Mouse (Mus musculus) limb, embryonic 14.5 days (tissue): ENCODE measurements around the gene Cacna1b. TPM values are rescaled to one million over a fixed set of nuclear protein-coding genes. Genes with fewer than 3 reads are reported as not detected.

Source experiments
- ATAC-seq: fragments of 200-750 bp; cut with Nextera tagmentation; 2 replicates; pipeline ENCODE4 v1.8.0; 2017; ENCODE audit warnings: low read depth, moderate number of reproducible peaks, moderate TSS enrichment; ENCODE audit not compliant: low FRiP score
- DNase-seq: peaks from one replicate; pipeline ENCODE4 v3.0.0-alpha.2; 2015; ENCODE audit warnings: low spot score
- H3K27ac ChIP-seq: fragments of 300-500 bp; sonication (generic); replicated peaks from 2 replicates; pipeline ENCODE4 v1.5.1; 2014; ENCODE audit warnings: low read depth, mild to moderate bottlenecking, low read length, moderate library complexity, mixed read lengths
- H3K27me3 ChIP-seq: fragments of 300-500 bp; sonication (generic); 2 replicates; pipeline ENCODE4 v1.6.1; 2014; ENCODE audit warnings: low read length, mixed read lengths; ENCODE audit not compliant: control insufficient read depth, insufficient read depth
- H3K36me3 ChIP-seq: fragments of 300-500 bp; sonication (generic); 2 replicates; pipeline ENCODE4 v1.6.1; 2014; ENCODE audit warnings: mild to moderate bottlenecking, low read length, moderate library complexity, mixed read lengths; ENCODE audit not compliant: control insufficient read depth, insufficient read depth
- H3K4me1 ChIP-seq: fragments of 300-500 bp; sonication (generic); 2 replicates; pipeline ENCODE4 v1.6.1; 2014; ENCODE audit warnings: antibody characterized with exemption, low read length, mixed read lengths; ENCODE audit not compliant: control insufficient read depth, insufficient read depth
- H3K4me2 ChIP-seq: fragments of 300-500 bp; sonication (generic); replicated peaks from 2 replicates; pipeline ENCODE4 v1.6.1; 2014; ENCODE audit warnings: low read depth, mild to moderate bottlenecking, low read length, moderate library complexity; ENCODE audit not compliant: severe bottlenecking
- H3K4me3 ChIP-seq: fragments of 300-500 bp; sonication (generic); replicated peaks from 2 replicates; pipeline ENCODE4 v1.5.1; 2014; ENCODE audit warnings: low read length
- H3K9ac ChIP-seq: fragments of 300-500 bp; sonication (generic); 2 replicates; pipeline ENCODE4 v1.6.1; 2014; ENCODE audit warnings: mild to moderate bottlenecking, low read depth, low read length, moderate library complexity; ENCODE audit not compliant: severe bottlenecking
- H3K9me3 ChIP-seq: fragments of 300-500 bp; sonication (generic); 2 replicates; pipeline ENCODE4 v1.6.1; 2016; ENCODE audit warnings: low read length; ENCODE audit not compliant: control insufficient read depth
- POLR2A ChIP-seq: fragments of 200-500 bp; IDR thresholded peaks from 2 replicates; pipeline ENCODE4 v1.8.0; 2012; ENCODE audit warnings: inconsistent platforms, mild to moderate bottlenecking, moderate library complexity, borderline replicate concordance; ENCODE audit not compliant: insufficient read depth, insufficient read length; ENCODE audit errors: extremely low read depth
- WGBS: fragments of 180-500 bp; shearing (Covaris S2); extraction: QIAGEN DNeasy Blood & Tissue Kit; methylation state at CpG from one replicate; pipeline ENCODE4 v1.1.7; 2014; 5-methylcytosine and 5-hydroxymethylcytosine counted together
- polyA plus RNA-seq, 2 experiments: library from polyadenylated mRNA; depleted of rRNA in 1 of 2; stranded (reverse) in 1 of 2; unstranded in 1 of 2; fragments of >200 nt; fragmentation: Nextera tagmentation in 1 of 2; extraction: Ambion mirVana in 1 of 2; gene quantifications; 2 replicates each; pipeline versions ENCODE4 v1.2.1 to v1.2.3; 2012 to 2014

The Cacna1b gene
- polyA plus RNA-seq, 2 experiments: 1.4 to 2.7 TPM

DNA sequence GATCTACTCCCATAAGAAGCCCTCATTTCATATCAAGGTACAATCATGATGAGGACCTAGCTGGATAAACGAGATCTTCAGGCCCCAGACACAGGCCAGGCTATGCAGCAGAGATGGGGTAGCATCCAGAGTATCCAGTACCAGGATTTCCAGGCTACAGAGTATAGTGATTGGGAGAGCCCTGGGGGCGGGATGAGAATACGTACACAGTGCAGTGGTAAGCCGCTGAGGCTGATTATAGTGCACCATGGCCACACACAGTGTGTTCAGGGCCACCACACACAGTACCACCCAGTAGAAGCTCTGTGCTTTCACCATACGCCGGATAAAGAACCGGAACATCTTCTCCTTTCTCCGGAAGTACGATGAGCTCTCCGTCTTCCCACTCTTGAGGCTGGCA lies 57.0 kb downstream of the Cacna1b start:
- no peaks in the 10 kb centered on the region for H3K4me1 ChIP-seq
- no peak for TF ChIP-seq POLR2A
- H3K27me3 ChIP-seq: no peaks in the 10 kb centered on the region
- H3K27ac ChIP-seq: no peak overlapping the region
- WGBS: 77% methylated on average over 10 of the region's 10 CpGs
- H3K36me3 ChIP-seq: no peaks in the 10 kb centered on the region
- no peak overlapping the region for H3K9ac ChIP-seq
- no peaks in the 10 kb centered on the region; the same call in 1 of the 2 replicates for H3K9me3 ChIP-seq
- no peak overlapping the region for H3K4me3 ChIP-seq
- DNase-seq (no peak), ATAC-seq (no peak)
- H3K4me2 ChIP-seq: no peak overlapping the region

DNA sequence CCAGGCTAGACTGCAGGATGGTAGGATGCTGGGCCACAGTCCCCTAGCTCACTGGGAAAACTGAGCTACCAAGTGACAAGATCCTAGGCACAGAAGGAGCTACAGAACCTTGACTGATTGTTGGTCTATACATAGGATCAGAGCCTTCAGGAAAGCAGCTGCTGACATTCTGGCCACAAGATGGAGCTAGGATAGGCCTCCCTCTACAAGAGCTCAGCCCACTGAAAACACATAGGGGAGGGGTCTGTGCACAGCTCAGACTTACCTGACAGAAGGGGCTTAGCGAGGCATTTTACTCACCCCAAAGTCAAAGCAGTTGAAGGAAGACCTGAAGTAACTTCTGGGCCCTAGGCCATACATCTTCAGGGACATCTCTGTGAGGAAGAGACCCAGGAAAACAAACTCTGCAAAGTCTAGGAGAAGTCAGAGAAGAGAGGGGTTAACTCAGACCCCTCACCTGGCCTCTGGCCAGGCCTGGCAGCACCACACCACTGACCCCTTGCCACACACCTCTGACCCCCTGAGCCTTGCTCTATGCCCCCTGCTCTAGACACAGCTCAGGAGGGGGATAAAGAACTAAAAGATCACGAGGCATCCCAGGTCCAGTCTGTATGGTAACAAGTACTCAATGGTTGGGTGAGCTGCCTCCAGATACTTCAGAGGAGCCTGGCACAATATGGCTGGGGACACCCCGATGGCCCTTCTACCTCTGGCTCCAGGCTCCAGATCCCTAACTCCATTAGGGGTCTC lies 60.6 kb downstream of the Cacna1b start:
- Histone ChIP-seq H3K27me3 (no peaks in the 10 kb centered on the region), H3K9ac (no peak overlapping the region), H3K9me3 (no peaks in the 10 kb centered on the region), H3K36me3 (no peaks in the 10 kb centered on the region), H3K4me2 (no peak overlapping the region), H3K4me3 (no peak overlapping the region), H3K27ac (no peak overlapping the region), H3K4me1 (no peaks in the 10 kb centered on the region)
- 72% methylated on average over 3 of the region's 3 CpGs for WGBS
- no peak for ATAC-seq
- no peak for DNase-seq
- no peak for TF ChIP-seq POLR2A

DNA sequence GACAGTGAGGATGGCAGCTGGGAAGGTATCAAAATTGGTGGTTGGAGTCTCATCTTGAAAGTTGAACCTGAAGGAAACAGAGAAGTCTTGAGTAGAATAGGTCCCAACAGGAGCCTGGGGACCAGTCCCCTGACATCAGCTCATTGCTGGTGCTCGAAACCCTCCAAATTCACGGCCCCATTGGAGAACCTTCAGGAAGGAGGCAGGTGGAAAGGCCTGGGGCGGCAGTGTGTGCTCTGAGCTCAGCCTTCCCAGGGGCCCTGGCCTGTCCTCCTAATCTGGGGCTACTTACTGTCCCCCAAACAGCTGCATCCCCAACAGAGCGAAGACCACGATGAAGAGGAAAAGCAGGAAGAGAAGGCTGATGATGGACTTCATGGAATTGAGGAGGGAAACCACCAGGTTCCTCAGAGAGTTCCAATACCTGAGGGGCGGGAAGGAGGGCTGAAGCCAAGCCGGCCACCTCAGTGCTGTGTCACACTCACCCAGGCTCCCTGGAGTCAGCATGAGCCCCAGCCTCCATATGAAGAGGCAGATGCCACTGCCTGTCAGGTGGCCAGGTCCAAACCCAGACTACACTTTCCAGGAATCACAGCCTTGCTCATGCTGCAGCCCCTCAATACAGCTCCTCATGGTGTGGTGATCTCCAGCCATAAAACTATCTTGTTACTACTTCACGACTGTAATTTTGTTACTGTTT lies 65.5 kb downstream of the Cacna1b start:
- Histone ChIP-seq H3K27ac (no peak overlapping the region), H3K27me3 (no peaks in the 10 kb centered on the region), H3K4me1 (no peaks in the 10 kb centered on the region), H3K36me3 (no peaks in the 10 kb centered on the region), H3K4me3 (no peak overlapping the region), H3K9me3 (no peaks in the 10 kb centered on the region), H3K4me2 (no peak overlapping the region), H3K9ac (no peak overlapping the region)
- TF ChIP-seq POLR2A: no peak
- 82% methylated on average over 8 of the region's 8 CpGs for WGBS
- DNase-seq: no peak
- no peak for ATAC-seq

DNA sequence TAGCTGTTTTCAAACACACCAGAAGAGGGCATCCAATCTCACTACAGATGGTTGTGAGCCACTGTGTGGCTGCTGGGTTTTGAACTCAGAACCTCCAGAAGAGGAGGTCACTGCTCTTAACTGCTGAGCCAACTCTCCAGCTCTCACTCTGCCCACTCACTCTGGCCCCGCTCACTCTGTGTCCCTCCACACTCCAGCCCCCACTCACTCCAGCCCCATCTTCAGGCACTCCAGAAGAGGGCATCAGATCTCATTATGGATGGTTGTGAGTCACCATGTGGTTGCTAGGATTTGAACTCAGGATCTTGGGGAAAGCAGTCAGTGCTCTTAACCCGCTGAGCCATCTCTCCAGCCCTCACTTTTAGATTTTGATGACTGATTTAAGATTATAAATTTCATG lies 70.6 kb downstream of the Cacna1b start:
- Histone ChIP-seq H3K27me3 (no peaks in the 10 kb centered on the region), H3K4me2 (no peak overlapping the region), H3K27ac (no peak overlapping the region), H3K36me3 (no peaks in the 10 kb centered on the region), H3K4me3 (no peak overlapping the region), H3K9me3 (no peaks in the 10 kb centered on the region), H3K4me1 (no peaks in the 10 kb centered on the region), H3K9ac (no peak overlapping the region)
- 100% methylated on average over 2 of the region's 2 CpGs for WGBS
- ATAC-seq: no peak
- no peak for TF ChIP-seq POLR2A
- DNase-seq: no peak

DNA sequence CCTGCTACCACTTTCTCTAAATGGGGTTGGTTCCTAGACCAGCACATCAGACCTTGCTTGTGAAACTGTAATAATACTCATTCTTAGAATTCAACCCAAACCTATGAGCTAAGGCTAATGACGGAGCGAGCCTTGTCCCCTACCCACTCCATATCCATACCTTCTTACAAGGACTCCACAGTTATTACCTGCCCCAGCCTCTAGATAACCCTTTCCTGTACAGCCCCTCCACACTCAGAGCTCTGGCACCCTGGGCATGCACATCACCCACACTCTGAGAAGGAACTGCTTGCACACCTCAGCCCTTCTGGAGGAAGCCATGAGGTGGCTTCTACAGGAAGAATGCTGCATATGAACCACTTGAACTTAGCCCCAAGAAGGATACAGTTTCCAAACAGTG lies 72.6 kb downstream of the Cacna1b start:
- no peaks in the 10 kb centered on the region for H3K9me3 ChIP-seq
- ATAC-seq: no peak

More for the DNA sequence above, 72.6 kb downstream of the Cacna1b start:
- Histone ChIP-seq H3K4me2 (no peak overlapping the region), H3K4me3 (no peak overlapping the region), H3K9ac (no peak overlapping the region), H3K4me1 (no peaks in the 10 kb centered on the region), H3K27me3 (no peaks in the 10 kb centered on the region), H3K27ac (no peak overlapping the region), H3K36me3 (no peaks in the 10 kb centered on the region)
- no peak for DNase-seq
- WGBS: 100% methylated on average over 2 of the region's 2 CpGs
- no peak for TF ChIP-seq POLR2A
